Mouse (Mus musculus): Measurements from ENCODE around the gene Npff.

Npff gene

DNA sequence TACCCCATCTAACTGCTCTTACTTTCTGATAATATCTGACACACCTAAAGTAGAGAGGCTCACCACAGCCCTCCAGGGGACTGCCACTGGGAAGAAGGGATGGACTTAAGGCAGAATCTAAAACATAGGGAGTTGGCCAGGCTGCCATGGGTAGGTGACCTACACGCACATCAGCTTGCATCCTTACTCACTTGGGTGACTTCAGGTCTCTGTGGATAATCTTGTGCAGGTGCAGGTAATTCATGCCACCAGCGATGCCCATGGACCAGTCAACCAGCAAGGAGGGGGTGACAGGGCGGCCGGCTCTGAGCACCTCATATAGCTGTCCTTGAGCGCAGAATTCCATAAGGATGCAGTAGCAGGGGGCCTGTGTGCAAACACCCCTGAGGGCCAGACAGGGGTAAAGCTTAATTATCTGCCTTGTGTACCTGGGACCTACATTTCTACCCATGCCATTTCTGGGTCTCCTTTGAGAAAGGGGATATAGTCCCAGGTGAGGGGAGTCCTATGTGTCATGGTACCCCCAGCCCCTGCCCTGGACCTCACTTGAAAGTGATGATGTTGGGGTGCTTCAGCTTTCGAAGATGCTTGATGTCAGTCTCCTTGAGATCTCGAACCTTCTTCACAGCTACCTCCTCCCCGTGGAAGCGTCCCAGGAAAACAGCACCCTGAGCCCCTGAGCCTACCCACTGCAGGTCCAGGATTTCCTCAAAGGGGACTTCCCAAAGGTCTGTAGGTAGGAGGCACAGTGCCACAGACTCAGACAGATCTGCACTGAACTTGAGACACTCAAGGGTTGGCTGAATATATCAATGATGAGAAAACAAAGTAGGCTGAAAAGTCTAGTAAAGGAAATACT is 20.6 kb downstream of the Npff start:
- DNase-seq (ENCODE audit: low spot score in 2 of 2), result no peak

DNA sequence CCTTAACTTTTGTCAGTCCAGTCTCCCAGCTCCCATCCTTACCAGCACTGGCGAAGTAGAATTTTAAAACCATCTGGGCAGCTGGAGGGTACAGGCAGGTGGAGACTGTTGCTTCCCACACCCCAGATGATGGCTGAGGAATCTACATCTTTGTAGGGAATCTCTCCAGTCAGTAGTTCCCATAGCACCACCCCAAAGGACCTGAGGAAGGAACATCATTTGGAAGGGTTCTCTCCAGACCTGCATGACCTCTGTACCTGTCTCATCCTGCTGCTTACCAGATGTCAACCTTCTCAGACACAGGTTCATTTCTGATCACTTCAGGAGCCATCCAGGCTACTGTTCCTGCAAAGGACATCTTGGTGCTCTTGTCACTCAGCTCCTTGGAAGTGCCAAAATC is 21.3 kb downstream of the Npff start, which contains the start of gene Gm10337:
Gm10337 (plus strand) TSS at position 276 of the 400 bp plus-strand sequence.
- DNase-seq (ENCODE audit: low spot score in 2 of 2), result no peak

DNA sequence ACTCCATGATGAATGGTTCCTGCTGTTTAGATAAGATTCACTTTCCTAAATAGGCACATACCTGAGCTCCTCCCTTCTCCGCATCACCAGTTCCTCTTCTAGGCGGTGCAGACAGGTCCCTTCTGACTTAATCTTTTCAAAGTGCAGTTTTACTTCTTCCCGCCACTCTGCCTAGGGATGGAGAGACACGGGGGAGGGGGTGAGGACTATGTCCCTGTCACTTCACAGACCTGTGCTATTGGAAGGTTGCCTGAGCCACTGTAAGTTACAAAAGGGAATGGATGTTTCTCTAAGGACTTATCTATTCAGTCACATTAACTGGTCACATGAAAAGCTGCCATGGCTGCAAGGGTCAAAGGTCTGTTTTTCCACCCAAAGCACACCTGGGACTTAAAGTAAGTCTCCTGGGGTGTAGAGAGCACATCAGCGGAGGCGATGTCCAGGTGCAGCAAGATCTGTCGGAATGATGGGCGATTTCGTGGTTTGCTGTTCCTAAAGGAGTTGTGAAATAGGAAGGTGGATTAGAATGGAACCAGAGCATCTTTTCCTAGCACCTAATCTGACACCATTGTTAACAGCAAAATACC is 22.4 kb downstream of the Npff start:
- no peak for DNase-seq (ENCODE audit: low spot score in 2 of 2)

DNA sequence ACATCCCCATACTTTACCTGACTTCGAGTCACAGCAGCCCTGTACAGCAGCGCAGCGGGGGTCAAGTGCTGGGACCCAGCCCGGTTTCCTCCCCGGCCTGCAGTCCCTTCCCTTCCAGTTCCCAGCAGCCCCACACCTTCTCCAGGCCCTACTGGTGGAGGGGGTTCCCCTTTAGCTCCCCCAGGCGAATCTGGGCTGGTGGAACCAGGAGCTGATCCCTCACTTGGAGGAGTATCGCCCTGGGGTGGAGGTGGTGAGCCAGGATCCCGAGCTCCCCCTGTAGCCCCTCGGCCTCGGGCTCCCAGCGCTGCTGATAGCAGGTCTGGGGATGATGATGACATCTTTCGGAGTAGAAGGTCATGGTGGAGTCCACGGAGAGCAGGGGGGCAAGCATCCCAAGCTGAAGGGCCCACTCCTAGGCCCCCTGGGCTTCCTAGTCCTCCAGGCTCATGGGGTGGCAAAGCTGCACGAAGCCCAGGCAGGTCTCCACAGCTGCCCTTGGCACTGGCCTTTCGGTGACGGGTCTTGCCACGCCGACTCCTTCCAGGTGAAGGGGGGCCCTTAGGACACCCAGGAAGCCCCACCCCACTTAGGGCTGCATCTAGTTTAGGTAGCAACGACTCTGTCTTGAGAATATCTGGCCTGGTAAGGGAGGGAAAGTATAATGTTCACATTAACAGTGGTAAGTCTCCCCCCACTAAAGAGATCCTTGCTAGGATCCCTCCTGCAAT is 23.5 kb downstream of the Npff start:
- no peak for DNase-seq (ENCODE audit: low spot score in 2 of 2)

DNA sequence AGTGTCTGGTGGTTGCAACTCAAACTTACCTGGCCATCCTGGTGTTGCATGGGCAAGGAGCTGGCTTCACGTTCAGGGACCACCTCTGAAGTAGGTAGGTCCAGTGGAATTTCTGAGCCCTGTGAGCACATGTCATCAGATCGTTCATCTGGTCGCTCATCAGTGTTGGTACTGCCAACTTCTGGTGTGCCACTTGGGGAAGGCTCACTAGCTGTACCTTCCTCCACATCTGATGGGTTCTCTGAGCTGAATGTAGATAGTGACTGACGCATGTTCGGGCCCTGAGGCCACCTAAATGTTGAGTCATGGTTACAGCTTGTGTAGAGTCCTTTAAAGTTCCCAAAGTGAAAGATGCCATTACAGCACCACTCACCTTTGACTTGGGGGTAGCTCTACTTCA is 24.3 kb downstream of the Npff start:
- DNase-seq (ENCODE audit: low spot score in 2 of 2), result no peak

DNA sequence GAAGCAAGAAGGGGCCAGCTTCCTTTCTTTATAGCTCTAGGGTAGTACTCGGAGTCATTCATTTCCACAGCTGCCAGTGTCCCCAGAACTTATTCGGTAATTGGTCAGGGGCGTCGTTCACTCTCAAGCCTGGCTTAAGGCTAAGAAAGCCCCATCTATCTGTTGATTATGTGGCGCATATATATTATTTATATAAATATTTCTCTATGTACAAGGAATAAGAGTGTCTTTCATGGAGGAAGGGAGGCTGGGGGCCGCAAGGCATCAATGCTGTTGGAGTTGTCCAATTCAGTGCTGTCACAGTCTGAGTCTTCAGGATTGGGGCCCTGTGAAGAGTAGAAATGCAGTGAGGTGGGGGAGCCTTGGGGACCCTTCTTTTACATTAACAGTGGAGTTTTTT is 24.9 kb downstream of the Npff start:
- DNase-seq (ENCODE audit: low spot score in 2 of 2), result no peak

DNA sequence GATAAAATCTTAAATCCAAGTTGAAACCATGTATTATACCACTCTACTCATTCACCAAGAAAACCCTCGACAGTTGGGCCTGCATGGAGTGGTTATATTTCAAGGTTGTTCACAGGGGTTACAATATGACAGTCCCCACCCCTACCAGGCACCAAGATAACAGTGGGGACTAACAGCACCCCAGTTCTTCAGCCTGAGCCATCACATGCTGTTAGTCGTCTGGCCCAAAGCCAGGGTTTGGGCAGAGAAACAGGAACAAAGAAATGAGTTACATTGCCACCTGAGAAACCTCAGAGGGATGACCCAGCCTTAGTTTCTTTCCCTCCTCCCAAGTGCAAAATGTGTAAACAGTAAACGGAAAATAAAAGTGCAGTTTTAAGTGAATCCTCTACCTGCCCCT is 25.4 kb downstream of the Npff start:
- DNase-seq (ENCODE audit: low spot score in 2 of 2), result no peak

DNA sequence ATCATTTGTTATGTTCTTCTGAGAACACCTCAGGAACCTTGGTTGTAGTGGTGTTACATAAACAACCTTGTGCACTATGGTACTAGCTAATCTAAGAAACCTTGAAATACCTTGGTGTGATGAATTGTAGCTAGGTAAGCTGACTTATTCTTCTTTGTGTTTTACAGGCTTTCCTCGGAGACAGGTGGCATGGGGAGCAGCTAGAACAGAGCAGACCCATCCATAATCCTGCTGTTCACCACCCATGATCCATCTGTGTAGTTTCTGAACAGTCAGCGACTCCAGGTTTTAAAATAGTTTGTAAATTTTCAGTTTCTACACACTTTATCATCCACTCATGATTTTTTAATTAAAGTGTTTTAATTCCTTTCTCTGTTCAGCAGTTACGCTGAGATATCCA is 26.4 kb downstream of the Npff start:
- no peak for DNase-seq (ENCODE audit: low spot score in 2 of 2)

DNA sequence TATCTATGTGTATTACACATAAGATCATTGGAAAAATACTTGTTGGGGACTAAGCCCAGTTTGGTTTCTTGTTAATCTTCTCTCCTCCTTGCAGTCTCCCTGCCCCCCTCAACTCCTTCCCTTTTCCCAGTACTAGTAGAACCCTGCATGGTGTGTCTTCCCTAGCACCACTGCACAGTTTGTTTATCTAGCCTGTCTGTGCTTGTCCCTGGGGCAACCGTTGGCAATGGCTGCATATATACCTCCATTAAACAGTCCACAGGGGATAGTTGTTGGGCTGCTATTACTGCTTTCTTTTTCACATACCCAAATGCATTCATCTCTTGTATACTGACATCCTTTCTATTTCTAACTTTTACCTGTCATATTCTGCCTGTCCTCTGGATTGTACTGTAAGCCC is 37.1 kb downstream of the Npff start:
- DNase-seq (ENCODE audit: low spot score in 2 of 2), result no peak

DNA sequence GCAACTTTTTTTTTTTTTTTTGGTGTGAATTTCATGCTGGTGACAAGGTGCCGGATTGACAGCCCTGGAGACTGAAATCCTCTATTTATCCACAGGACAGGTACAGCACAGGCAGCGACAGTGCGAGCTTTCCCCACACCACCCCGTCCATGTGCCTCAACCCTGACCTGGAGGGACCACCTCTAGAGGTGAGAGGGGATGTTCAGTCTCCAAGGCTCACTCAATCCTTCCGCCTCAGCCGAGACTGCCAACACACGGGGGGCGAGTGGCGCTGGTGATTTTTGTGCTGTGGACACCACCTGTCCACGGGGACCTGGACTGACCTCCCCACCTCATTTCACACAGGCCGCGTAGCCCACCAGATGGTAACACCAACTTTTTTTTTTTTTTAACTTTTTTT is 38.9 kb downstream of the Npff start:
- DNase-seq (ENCODE audit: low spot score in 2 of 2), result no peak

DNA sequence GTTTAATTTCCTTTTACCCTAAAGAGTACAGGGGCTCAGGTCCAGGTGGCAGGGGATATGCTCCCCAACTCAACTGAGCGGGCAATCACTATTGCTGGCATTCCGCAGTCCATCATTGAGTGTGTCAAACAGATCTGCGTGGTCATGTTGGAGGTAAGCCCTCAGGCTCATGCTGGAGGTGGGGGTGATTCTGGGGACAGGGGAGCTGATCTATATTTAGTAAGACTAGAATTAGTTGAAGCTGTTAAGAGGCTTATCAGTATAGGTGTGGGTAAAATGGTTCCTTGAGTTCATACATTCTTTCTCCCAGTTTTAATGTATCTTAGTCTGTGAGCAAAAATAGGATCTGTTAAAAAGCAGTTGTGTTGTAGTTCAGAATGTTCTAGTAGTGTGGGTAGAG is 41.6 kb downstream of the Npff start:
- no peak for DNase-seq (ENCODE audit: low spot score in 2 of 2)

DNA sequence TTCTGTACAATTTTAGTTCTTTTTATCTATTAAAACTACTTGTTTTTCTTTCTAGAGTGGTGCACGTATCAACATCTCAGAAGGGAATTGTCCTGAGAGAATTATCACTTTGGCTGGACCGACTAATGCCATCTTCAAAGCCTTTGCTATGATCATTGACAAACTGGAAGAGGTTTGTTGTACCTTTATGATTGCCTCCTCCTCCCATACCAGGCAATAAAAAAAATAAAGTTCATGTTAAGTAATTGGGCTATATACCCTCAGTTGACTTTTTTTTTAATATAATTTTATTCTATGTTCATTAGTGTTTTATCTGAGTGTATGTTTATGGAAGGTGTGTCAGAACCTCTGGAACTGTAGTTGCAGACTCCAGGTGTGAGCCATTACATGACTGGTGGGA is 50.2 kb downstream of the Npff start:
- no peak for DNase-seq (ENCODE audit: low spot score in 2 of 2)

Data from cerebellum, postnatal 4 days (tissue).